Mouse (Mus musculus) cortical plate, adult 2 months (tissue): Measurements from ENCODE around the gene Slc16a13.

Experiments used
- CTCF ChIP-seq: fragments of 200-500 bp; IDR thresholded peaks from 2 replicates; pipeline ENCODE4 v1.5.1; 2011; ENCODE audit warnings: mild to moderate bottlenecking, control low read depth, low read length; ENCODE audit not compliant: insufficient read depth; ENCODE audit errors: extremely low read depth
- POLR2A ChIP-seq: fragments of 200-500 bp; IDR thresholded peaks from 2 replicates; pipeline ENCODE4 v1.6.1; 2011; ENCODE audit warnings: mild to moderate bottlenecking, low read length, control low read depth; ENCODE audit not compliant: insufficient read depth; ENCODE audit errors: extremely low read depth

DNA sequence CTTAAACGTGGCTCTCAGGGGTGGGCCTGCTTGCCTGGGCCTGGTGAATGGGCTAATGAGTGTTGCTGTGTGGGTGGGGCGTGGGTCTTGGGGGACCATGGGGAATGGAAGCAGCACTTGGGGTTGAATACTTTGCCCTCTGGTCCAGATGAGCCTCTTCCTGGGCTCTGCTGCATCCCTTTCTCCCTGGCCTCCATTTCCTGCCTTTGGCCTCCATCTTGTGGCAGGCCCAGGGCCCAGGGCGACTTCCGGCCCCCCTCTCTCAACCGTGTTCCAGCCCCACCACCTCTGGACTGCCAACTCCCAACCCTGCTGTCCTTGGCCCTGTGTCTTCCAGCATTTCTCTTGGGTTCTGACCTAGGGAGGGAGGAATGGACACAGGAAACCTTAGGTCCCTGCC lies 13.2 kb upstream of the Slc16a13 start:
- TF ChIP-seq CTCF (no peak), POLR2A (no peak)
